Mouse (Mus musculus): ENCODE results near the gene Gan.

- no peak for TF ChIP-seq CTCF (IDR thresholded peaks at IDR 0.05; ENCODE audit: low read depth)
- no peak for TF ChIP-seq EP300 (IDR thresholded peaks at IDR 0.05; ENCODE audit: low read depth)
Measured at GRCm38 (mm10) chr8:117259431-117260001, 101.6 kb downstream of the Gan start.
